Comparison of ENCODE assay signal across 19 mouse cellular contexts in genomic region chr7:139145891-139146290, GRCm38 (mm10).
DNase-seq lines count a peak whose midpoint lies in the region; ATAC-seq and TF ChIP-seq lines count a peak whose summit lies in the region.
"Had no signal": no experiment of that assay in that cellular context is flagged by ENCODE, and none has a peak within 500 bp of the region (broad histone marks: within the 10 kb centered on the region; RNA-seq: fewer than 3 reads in every experiment).

No protein-coding gene starts in this region.

- intact Hi-C loops in heart, postnatal 36 days (cut with DNase I), result loop anchor here (5.0 kb wide), 1 partner anchor 41 kb away; no protein-coding TSS in a partner anchor

- peak; percentile 72 for ATAC-seq in megakaryocyte progenitor cell, adult 5-6 weeks (replicated peaks; ENCODE audit: poor library complexity)
- ATAC-seq in erythroblast, adult 5-6 weeks (replicated peaks; ENCODE audit: low FRiP score, poor library complexity, severe bottlenecking), result no peak
- ATAC-seq: hindbrain, postnatal 0 days; midbrain, embryonic 15.5 days had no signal

- no peak for TF ChIP-seq CTCF in layer of hippocampus, adult 2 months (conservative IDR thresholded peaks at IDR 0.05)

- peak overlapping the region; percentile 87 for H3K27ac ChIP-seq in layer of hippocampus, adult 2 months
- H3K27ac ChIP-seq: forebrain, embryonic 12.5 days; hindbrain, postnatal 0 days; macrophage; midbrain, embryonic 15.5 days had no signal

- peak; percentile 92 for DNase-seq in heart, adult 11 months
- no peak for DNase-seq in heart, postnatal 36 days
- DNase-seq in layer of hippocampus, adult 2 months (ENCODE audit: low spot score in 2 of 2), result no peak
- no peak for DNase-seq in layer of hippocampus, postnatal 14 days (ENCODE audit: low spot score in 2 of 2)
- DNase-seq in R1 (ENCODE audit: low read depth, low spot score), result peak; percentile 28
- no peak for DNase-seq in natural killer cell, adult 2 months (ENCODE audit: low spot score in 2 of 2)
- DNase-seq: cerebellum, adult 18-20 months; gastrocnemius, postnatal 36 days; kidney, adult 11 months; kidney, postnatal 25 days; left cerebral cortex, postnatal 4 days; lung, adult 2 months; thymus, postnatal 14 days had no signal

- no peak overlapping the region for H3K4me3 ChIP-seq in layer of hippocampus, adult 2 months
- H3K4me3 ChIP-seq: forebrain, embryonic 12.5 days; midbrain, embryonic 15.5 days had no signal

Comparison
In these comparisons a context has a peak if more than half of its experiments do, and no peak if none do; other contexts are left out.
1. DNase-seq: peak in heart, adult 11 months (single experiment) and R1 (single experiment); none in heart, postnatal 36 days (0 of 2), layer of hippocampus, adult 2 months (0 of 2), layer of hippocampus, postnatal 14 days (0 of 2) and natural killer cell, adult 2 months (0 of 2).